Mouse (Mus musculus) macrophage (primary cell): ENCODE measurements around the gene Hck. TPM values are rescaled to one million over a fixed set of nuclear protein-coding genes. Genes with fewer than 3 reads are reported as not detected.

Experiments
- H3K27ac ChIP-seq: fragments of 350-480 bp; formaldehyde crosslinking; 2 replicates; pipeline ENCODE4 v1.9.0; 2021
- H3K36me3 ChIP-seq: fragments of 350-480 bp; formaldehyde crosslinking; 2 replicates; pipeline ENCODE4 v1.9.0; 2021; ENCODE audit errors: inconsistent target
- H3K4me3 ChIP-seq: fragments of 350-480 bp; formaldehyde crosslinking; 2 replicates; pipeline ENCODE4 v1.9.0; 2021; ENCODE audit errors: inconsistent target
- H3K79me2 ChIP-seq: fragments of 350-480 bp; formaldehyde crosslinking; 2 replicates; pipeline ENCODE4 v1.9.0; 2021; ENCODE audit errors: inconsistent target
- WGBS: methylation state at CpG from one replicate; pipeline ENCODE4 v1.1.7; 2026; ENCODE audit warnings: inconsistent platforms; ENCODE audit not compliant: missing documents; 5-methylcytosine and 5-hydroxymethylcytosine counted together
- polyA plus RNA-seq: library from polyadenylated mRNA; stranded (reverse); fragments of 250-400 nt; gene quantifications from 3 replicates; pipeline ENCODE4 v1.2.4, GENCODE M21; 2018; ENCODE audit warnings: inconsistent platforms

Hck gene
- polyA plus RNA-seq, 1 experiment from 2014 or later, result 79.1 TPM

- H3K27ac ChIP-seq, result peak overlapping the region; percentile 88
- WGBS, result 95% methylated on average over 8 of the region's 8 CpGs
- H3K36me3 ChIP-seq, result no peaks in the 10 kb centered on the region
- no peak overlapping the region for H3K4me3 ChIP-seq
- H3K79me2 ChIP-seq, result no peaks in the 10 kb centered on the region
These were observed 25.0 kb upstream of the Hck start for GRCm38 (mm10) chr2:153083275-153083674.

GRCm38 (mm10) chr2:153083824-153084223 lies 24.4 kb upstream of the Hck start:
- H3K27ac ChIP-seq, result peak overlapping the region; percentile 88
- H3K79me2 ChIP-seq, result no peaks in the 10 kb centered on the region
- no peaks in the 10 kb centered on the region for H3K36me3 ChIP-seq
- WGBS, result 60% methylated on average over 4 of the region's 4 CpGs
- H3K4me3 ChIP-seq, result no peak overlapping the region

DNA sequence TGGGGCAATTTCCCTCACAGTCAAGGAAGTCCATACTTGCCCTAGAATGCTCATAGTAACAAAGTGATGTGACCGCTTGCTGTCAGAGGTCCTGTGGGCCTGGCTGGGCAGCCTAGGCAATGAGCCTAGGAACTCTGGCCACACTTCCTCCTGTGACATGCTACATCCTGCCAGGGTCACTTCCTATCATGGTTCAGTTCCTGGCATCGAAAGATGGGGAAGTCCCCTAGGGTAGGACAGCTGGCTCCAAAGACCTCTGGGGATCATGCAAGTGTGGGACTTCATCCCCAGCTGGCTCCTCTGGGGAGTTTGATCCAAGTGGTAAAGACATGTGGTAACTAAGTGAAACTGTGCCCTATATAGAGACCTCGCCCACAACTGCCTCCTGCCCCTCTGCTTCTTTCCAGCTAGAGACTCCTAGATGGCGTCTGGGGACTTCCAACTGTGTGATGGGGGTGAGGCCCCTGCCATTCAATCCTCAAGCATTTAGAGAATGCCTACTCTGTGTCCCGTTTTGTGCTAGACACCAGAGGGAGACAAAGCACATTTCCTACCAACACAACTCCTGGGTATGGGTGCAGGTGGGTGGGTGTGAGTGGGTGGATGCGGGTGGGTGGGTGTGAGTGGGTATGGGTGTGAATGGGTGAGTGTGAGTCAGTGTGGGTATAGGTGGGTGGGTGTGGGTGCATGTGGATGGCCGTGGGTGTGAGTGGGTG lies 23.8 kb upstream of the Hck start:
- H3K27ac ChIP-seq, result peak overlapping the region; percentile 88
- H3K36me3 ChIP-seq, result no peaks in the 10 kb centered on the region
- 23% methylated on average over 5 of the region's 7 CpGs for WGBS
- H3K4me3 ChIP-seq, result no peak overlapping the region
- H3K79me2 ChIP-seq, result no peaks in the 10 kb centered on the region

- H3K27ac ChIP-seq, result no peak overlapping the region
- no peaks in the 10 kb centered on the region for H3K36me3 ChIP-seq
- no peaks in the 10 kb centered on the region for H3K79me2 ChIP-seq
- WGBS, result 97% methylated on average over 6 of the region's 6 CpGs
- no peak overlapping the region for H3K4me3 ChIP-seq
These were observed 22.7 kb upstream of the Hck start for GRCm38 (mm10) chr2:153085556-153085955.

DNA sequence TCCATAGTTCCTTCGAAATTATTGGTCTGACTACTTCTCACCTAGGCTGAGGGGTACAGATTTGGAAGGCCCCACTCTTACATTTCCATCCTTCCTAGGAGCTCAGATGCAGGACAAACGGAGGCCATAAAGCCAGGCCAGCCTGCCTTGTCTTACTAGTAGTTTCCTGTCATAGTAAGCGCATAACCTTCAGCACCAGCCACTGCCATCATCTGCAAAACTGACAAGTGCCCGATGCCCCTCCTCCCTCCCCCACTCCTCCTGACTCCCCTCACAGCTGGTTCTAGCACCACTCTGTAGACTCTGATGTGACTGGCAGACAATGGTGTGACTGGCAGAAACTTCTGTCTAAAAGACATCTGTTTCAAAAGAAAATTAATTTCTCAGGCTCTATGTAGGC lies 22.1 kb upstream of the Hck start:
- H3K79me2 ChIP-seq, result no peaks in the 10 kb centered on the region
- H3K4me3 ChIP-seq, result no peak overlapping the region
- H3K27ac ChIP-seq, result no peak overlapping the region
- no peaks in the 10 kb centered on the region for H3K36me3 ChIP-seq
- WGBS, result 100% methylated on average over 1 of the region's 4 CpGs

- Histone ChIP-seq H3K79me2 (no peaks in the 10 kb centered on the region), H3K27ac (no peak overlapping the region), H3K36me3 (no peaks in the 10 kb centered on the region), H3K4me3 (no peak overlapping the region)
- WGBS, result 94% methylated on average over 10 of the region's 10 CpGs
These were observed 21.2 kb upstream of the Hck start for GRCm38 (mm10) chr2:153087091-153087490.

DNA sequence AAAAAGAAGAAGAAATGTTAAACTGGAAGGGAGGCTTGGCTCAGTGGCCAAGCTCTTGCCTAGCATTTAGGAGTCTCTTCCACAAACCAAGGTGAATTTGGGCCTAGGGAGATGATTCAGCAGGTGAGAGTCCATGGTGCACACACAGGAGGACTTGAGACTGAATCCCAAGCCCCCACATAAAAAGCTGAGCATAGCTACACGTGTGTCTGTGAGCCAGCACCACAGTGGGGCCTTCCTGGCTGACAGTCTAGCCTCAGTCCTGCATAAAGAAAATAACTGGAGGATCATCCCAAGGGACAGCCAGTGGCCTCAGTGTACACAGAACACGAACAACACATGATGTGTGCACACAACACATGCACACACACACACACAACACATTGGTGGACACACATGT lies 19.0 kb upstream of the Hck start:
- Histone ChIP-seq H3K27ac (peak overlapping the region; percentile 89), H3K36me3 (no peaks in the 10 kb centered on the region), H3K4me3 (no peak overlapping the region), H3K79me2 (no peaks in the 10 kb centered on the region)
- 83% methylated on average over 2 of the region's 2 CpGs for WGBS

GRCm38 (mm10) chr2:153090551-153091165 lies 17.6 kb upstream of the Hck start:
- Histone ChIP-seq H3K4me3 (peak overlapping the region; percentile 20; the same call in 1 of the 2 replicates), H3K27ac (peak overlapping the region; percentile 89), H3K79me2 (no peaks in the 10 kb centered on the region), H3K36me3 (no peaks in the 10 kb centered on the region)
- 2% methylated on average over 9 of the region's 10 CpGs for WGBS

- no peaks in the 10 kb centered on the region for H3K36me3 ChIP-seq
- no peak overlapping the region for H3K4me3 ChIP-seq
- H3K27ac ChIP-seq, result no peak overlapping the region
- WGBS, result 71% methylated on average over 23 of the region's 23 CpGs
- peaks cover 39% of the 10 kb centered on the region for H3K79me2 ChIP-seq
These were observed 1.1 kb upstream of the Hck start for GRCm38 (mm10) chr2:153107046-153107766.

- WGBS, result 42% methylated on average over 15 of the region's 15 CpGs
- 0 out of 2 replicates have a peak, but pooled peaks cover 4% of the 10 kb centered on the region for H3K36me3 ChIP-seq
- no peak overlapping the region for H3K4me3 ChIP-seq
- H3K79me2 ChIP-seq, result peaks cover 45% of the 10 kb centered on the region
- H3K27ac ChIP-seq, result no peak overlapping the region
These were observed 466 bp upstream of the Hck start for GRCm38 (mm10) chr2:153107802-153108201.

DNA sequence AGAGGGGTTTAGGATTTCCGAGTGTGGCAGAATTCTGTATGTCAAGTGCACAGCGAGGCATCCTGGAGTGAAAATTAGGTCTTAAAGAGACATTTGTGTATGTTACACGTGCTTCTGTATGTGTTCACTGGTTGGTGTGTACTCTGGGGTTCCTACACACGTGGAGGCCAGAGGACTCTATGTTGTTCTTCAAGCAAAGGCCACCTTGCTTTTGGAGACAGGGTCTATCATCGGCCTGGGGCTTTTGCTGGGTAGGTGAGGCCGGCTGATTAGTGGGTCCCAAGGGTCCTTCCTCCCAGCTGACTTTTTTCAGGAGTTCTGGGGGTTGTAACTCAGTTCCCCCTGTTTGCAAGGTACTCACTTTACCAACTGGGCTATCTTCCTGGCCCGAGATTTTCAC lies 1.3 kb downstream of the Hck start:
- Histone ChIP-seq H3K79me2 (peaks cover 63% of the 10 kb centered on the region), H3K4me3 (peak overlapping the region; percentile 62; the same call in 1 of the 2 replicates), H3K36me3 (peaks cover 17% of the 10 kb centered on the region; the same call in 1 of the 2 replicates), H3K27ac (no peak overlapping the region)
- 88% methylated on average over 7 of the region's 7 CpGs for WGBS

DNA sequence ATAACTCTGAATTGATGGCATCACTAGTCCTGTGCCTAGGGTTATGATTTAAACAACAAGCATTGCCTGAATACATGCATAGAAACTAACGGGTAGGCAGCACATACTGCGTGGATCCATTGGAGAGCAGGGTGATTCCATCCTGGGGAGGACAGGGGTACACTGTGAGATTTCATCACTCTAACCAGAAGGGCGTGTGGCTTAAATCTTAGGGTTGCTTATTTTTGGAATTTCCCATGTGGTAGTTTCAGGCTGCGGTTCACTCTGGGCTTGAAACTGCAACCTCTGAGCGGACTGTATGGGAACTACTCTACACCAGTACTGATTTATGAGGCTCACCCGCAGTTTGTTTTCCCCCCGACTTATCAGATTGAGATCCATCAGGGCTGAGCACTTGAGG lies 3.0 kb downstream of the Hck start:
- no peak overlapping the region for H3K4me3 ChIP-seq
- no peak overlapping the region for H3K27ac ChIP-seq
- peaks cover 79% of the 10 kb centered on the region for H3K79me2 ChIP-seq
- WGBS, result 31% methylated on average over 7 of the region's 7 CpGs
- H3K36me3 ChIP-seq, result peaks cover 20% of the 10 kb centered on the region; the same call in 1 of the 2 replicates

DNA sequence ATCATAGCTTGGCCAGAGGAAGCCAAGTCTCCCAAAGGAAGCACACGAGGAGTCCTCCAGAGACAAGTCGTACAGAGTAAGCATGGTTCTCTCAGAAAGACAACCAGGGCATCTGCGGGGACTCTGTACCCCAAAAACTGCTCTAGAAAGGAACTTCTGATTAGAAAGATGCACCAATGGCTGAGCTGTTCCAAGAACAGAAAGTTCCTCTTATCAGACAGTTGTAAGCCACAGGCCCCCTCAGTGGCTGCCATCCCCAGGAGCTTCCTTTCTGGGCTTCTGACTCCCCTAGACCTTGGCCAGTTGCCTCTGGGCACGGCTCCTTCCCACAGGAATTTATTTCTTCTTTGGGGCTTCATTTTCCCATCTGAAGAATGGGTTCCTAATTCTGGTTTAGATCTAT lies 7.4 kb downstream of the Hck start:
- Histone ChIP-seq H3K4me3 (no peak overlapping the region), H3K27ac (peak overlapping the region; percentile 93)
- 14% methylated on average over 4 of the region's 4 CpGs for WGBS

DNA sequence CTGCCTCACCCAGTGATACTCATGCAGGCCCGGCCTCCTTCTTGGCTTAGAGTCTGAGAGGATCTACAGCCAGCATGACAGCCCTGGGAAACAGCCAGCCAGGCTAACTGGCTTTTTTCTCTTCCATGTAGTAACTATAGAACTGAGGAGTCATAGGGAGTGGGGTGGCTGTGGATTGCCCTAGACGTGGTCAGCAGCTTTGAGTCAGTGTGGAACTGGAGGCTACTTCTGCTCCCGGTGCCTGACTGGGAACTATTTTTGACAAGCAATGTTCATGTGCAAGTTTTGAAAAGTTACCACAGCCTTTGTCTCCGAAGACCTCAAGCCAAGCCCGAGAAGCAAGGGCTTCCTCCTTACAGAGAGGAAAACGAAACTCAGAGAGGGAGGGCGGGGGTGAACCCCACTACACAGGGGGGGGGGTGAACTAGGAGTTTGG lies 8.8 kb downstream of the Hck start:
- Histone ChIP-seq H3K4me3 (no peak overlapping the region), H3K36me3 (peaks cover 20% of the 10 kb centered on the region; the same call in 1 of the 2 replicates), H3K79me2 (peaks cover 79% of the 10 kb centered on the region), H3K27ac (peak overlapping the region; percentile 93)
- 2% methylated on average over 7 of the region's 7 CpGs for WGBS

More for the DNA sequence above, 7.4 kb downstream of the Hck start:
- Histone ChIP-seq H3K36me3 (peaks cover 20% of the 10 kb centered on the region; the same call in 1 of the 2 replicates), H3K79me2 (peaks cover 79% of the 10 kb centered on the region)

GRCm38 (mm10) chr2:153119488-153119887 lies 11.2 kb downstream of the Hck start:
- Histone ChIP-seq H3K4me3 (no peak overlapping the region), H3K27ac (peak overlapping the region; percentile 55; the same call in 1 of the 2 replicates), H3K36me3 (peaks cover 15% of the 10 kb centered on the region; the same call in 1 of the 2 replicates), H3K79me2 (peaks cover 65% of the 10 kb centered on the region)
- 98% methylated on average over 6 of the region's 6 CpGs for WGBS
